ENCODE assay signal across 22 mouse cellular contexts in genomic region chr19:38351202-38351601, GRCm38 (mm10).
"Had no signal": no experiment of that assay in that cellular context is flagged by ENCODE, and none has a peak within 500 bp of the region (broad histone marks: within the 10 kb centered on the region; RNA-seq: fewer than 3 reads in every experiment).

No protein-coding gene starts in this region.

- H3K9ac ChIP-seq: limb, embryonic 12.5 days; limb, embryonic 15.5 days; liver, embryonic 14.5 days; liver, postnatal 0 days; lung, embryonic 14.5 days; midbrain, embryonic 12.5 days; neural tube, embryonic 13.5 days had no signal

- H3K4me2 ChIP-seq: limb, embryonic 12.5 days; limb, embryonic 15.5 days; liver, embryonic 11.5 days; lung, embryonic 14.5 days; midbrain, embryonic 12.5 days; neural tube, embryonic 13.5 days had no signal

- H3K4me1 ChIP-seq: limb, embryonic 15.5 days had no signal

- DNase-seq: kidney, adult 18-20 months; kidney, adult 9 months; kidney, postnatal 14 days; kidney, postnatal 4 days; layer of hippocampus, postnatal 36 days; left cerebral cortex, postnatal 4 days; liver, postnatal 0 days; lung, embryonic 14.5 days; retina, postnatal 1 day; right cerebral cortex, postnatal 25 days; thymus, postnatal 25 days had no signal

- H3K27ac ChIP-seq: left cerebral cortex, adult 2 months; limb, embryonic 12.5 days; limb, embryonic 15.5 days; liver, embryonic 14.5 days; macrophage; midbrain, embryonic 12.5 days; neural tube, embryonic 13.5 days had no signal

- H3K36me3 ChIP-seq: limb, embryonic 12.5 days; limb, embryonic 15.5 days; midbrain, embryonic 12.5 days; neural tube, embryonic 13.5 days had no signal

- H3K4me3 ChIP-seq: left cerebral cortex, adult 2 months; limb, embryonic 12.5 days; limb, embryonic 15.5 days; midbrain, embryonic 12.5 days; myocyte; neural tube, embryonic 13.5 days had no signal

- ATAC-seq: liver, postnatal 0 days; lung, postnatal 0 days; midbrain, embryonic 16.5 days had no signal

- H3K9me3 ChIP-seq: limb, embryonic 12.5 days; limb, embryonic 15.5 days; midbrain, embryonic 12.5 days; neural tube, embryonic 13.5 days had no signal

- H3K27me3 ChIP-seq: limb, embryonic 12.5 days; limb, embryonic 15.5 days; midbrain, embryonic 12.5 days; neural tube, embryonic 13.5 days had no signal
